Mouse (Mus musculus): ENCODE measurements at regions not wholly inside any gene's neighbourhood (a gene's known extent, or its start where the extent isn't known, plus 50 kb on each side); places are given as distances from the start of the nearest gene placed in this dataset.

GRCm38 (mm10) chr2:44479746-44480145 is 447.7 kb downstream of the Gtdc1 start:
- TF ChIP-seq POLR2A (IDR thresholded peaks at IDR 0.05; ENCODE audit: extremely low read depth, insufficient read depth, low read length): no peak
- no peak for TF ChIP-seq CTCF (IDR thresholded peaks at IDR 0.05; ENCODE audit: low read depth, low read length)

All from liver, adult 2 months (tissue).